Mouse (Mus musculus) MEL (cell line): ENCODE measurements around the gene Cacna1c. TPM values are rescaled to one million over a fixed set of nuclear protein-coding genes. Genes with fewer than 3 reads are reported as not detected.

Experiments
- DNase-seq: peaks from one replicate; pipeline ENCODE4 v3.0.0; 2011; ENCODE audit warnings: low read depth, low spot score
- H3K27ac ChIP-seq: 2 replicates; pipeline ENCODE4 v1.5.1; 2012; ENCODE audit warnings: low read depth, mild to moderate bottlenecking, control low read depth, low read length, moderate library complexity; ENCODE audit not compliant: control insufficient read depth
- H3K27me3 ChIP-seq, 2 experiments: fragments of 150-350 bp in 1 of 2; sonication (generic) in 1 of 2; 2 replicates each; pipeline ENCODE4 v1.6.1; 2012; ENCODE audit warnings: low read length in 2 of 2, mild to moderate bottlenecking in 2 of 2, improper control_type of control experiment in 1 of 2, moderate library complexity in 1 of 2; ENCODE audit not compliant: insufficient read depth in 2 of 2, control insufficient read depth in 1 of 2
- H3K36me3 ChIP-seq, 2 experiments: 2 replicates each; pipeline ENCODE4 v1.6.1; 2012 to 2014; ENCODE audit warnings: low read length in 2 of 2, improper control_type of control experiment in 1 of 2, inconsistent platforms in 1 of 2, mild to moderate bottlenecking in 1 of 2; ENCODE audit not compliant: insufficient read depth in 2 of 2, control insufficient read depth in 1 of 2
- H3K4me1 ChIP-seq, 2 experiments: fragments of 150-350 bp in 1 of 2; sonication (generic) in 1 of 2; 2 replicates each; pipeline ENCODE4 v1.6.1; 2012; ENCODE audit warnings: low read length in 2 of 2, improper control_type of control experiment in 1 of 2, mild to moderate bottlenecking in 1 of 2; ENCODE audit not compliant: insufficient read depth in 2 of 2, control insufficient read depth in 1 of 2
- H3K4me3 ChIP-seq, 2 experiments: fragments of 150-350 bp in 1 of 2; sonication (generic) in 1 of 2; 2 replicates each; pipeline ENCODE4 v1.5.1; 2012; ENCODE audit warnings: low read depth in 2 of 2, low read length in 2 of 2, mild to moderate bottlenecking in 2 of 2, moderate library complexity in 2 of 2, control low read depth in 1 of 2, improper control_type of control experiment in 1 of 2; ENCODE audit not compliant: control insufficient read depth in 1 of 2, insufficient read depth in 1 of 2
- H3K79me2 ChIP-seq: 2 replicates; pipeline ENCODE4 v1.6.1; 2012; ENCODE audit warnings: mild to moderate bottlenecking, low read length, moderate library complexity; ENCODE audit not compliant: control insufficient read depth, poor library complexity, insufficient read depth
- H3K9ac ChIP-seq: 2 replicates; pipeline ENCODE4 v1.6.1; 2012; ENCODE audit warnings: low read depth, mild to moderate bottlenecking, control low read depth, low read length, moderate library complexity; ENCODE audit not compliant: control insufficient read depth, poor library complexity, severe bottlenecking
- H3K9me3 ChIP-seq: fragments of 150-350 bp; sonication (generic); replicated peaks from 2 replicates; pipeline ENCODE4 v1.6.1; 2012; ENCODE audit warnings: mild to moderate bottlenecking, low read length, improper control_type of control experiment, moderate library complexity; ENCODE audit not compliant: insufficient read depth
- BHLHE40 ChIP-seq: IDR thresholded peaks from 2 replicates; pipeline ENCODE4 v1.6.1; 2012; ENCODE audit warnings: low read depth, mild to moderate bottlenecking, inconsistent platforms, low read length, improper control_type of control experiment, borderline replicate concordance
- CHD2 ChIP-seq: IDR thresholded peaks from 2 replicates; pipeline ENCODE4 v1.6.1; 2011; ENCODE audit warnings: low read length, improper control_type of control experiment
- CTCF ChIP-seq, 3 experiments: IDR thresholded peaks in 2 of 3; conservative IDR thresholded peaks in 1 of 3; 2 replicates each; pipeline ENCODE4 v1.5.1; 2011 to 2012; ENCODE audit warnings: low read length in 3 of 3, low read depth in 2 of 3, mild to moderate bottlenecking in 2 of 3, improper control_type of control experiment in 1 of 3, inconsistent platforms in 1 of 3, mixed read lengths in 1 of 3, moderate library complexity in 1 of 3; ENCODE audit not compliant: control insufficient read depth in 1 of 3, insufficient read depth in 1 of 3, poor library complexity in 1 of 3, severe bottlenecking in 1 of 3
- E2F4 ChIP-seq: IDR thresholded peaks from 2 replicates; pipeline ENCODE4 v1.6.1; 2011; ENCODE audit warnings: low read depth, low read length, improper control_type of control experiment, borderline replicate concordance
- ETS1 ChIP-seq: IDR thresholded peaks from 2 replicates; pipeline ENCODE4 v1.6.1; 2012; ENCODE audit warnings: low read depth, mild to moderate bottlenecking, inconsistent platforms, low read length, improper control_type of control experiment, moderate library complexity
- GATA1 ChIP-seq: IDR thresholded peaks from 2 replicates; pipeline ENCODE4 v1.6.1; 2011; ENCODE audit warnings: low read depth, low read length, improper control_type of control experiment
- MAFK ChIP-seq: IDR thresholded peaks from 2 replicates; pipeline ENCODE4 v1.6.1; 2011; ENCODE audit warnings: low read depth, mild to moderate bottlenecking, low read length, improper control_type of control experiment, borderline replicate concordance
- MXI1 ChIP-seq: IDR thresholded peaks from 2 replicates; pipeline ENCODE4 v1.6.1; 2011; ENCODE audit warnings: mild to moderate bottlenecking, low read depth, low read length, improper control_type of control experiment
- MYC ChIP-seq: IDR thresholded peaks from 2 replicates; pipeline ENCODE4 v1.6.1; 2011; ENCODE audit warnings: low read depth, mild to moderate bottlenecking, low read length, improper control_type of control experiment, moderate library complexity
- NELFE ChIP-seq: IDR thresholded peaks from 2 replicates; pipeline ENCODE4 v1.6.1; 2011; ENCODE audit warnings: low read depth, low read length, improper control_type of control experiment
- NRF1 ChIP-seq: IDR thresholded peaks from 2 replicates; pipeline ENCODE4 v1.6.1; 2014; ENCODE audit warnings: low read depth, mild to moderate bottlenecking, inconsistent platforms, low read length, improper control_type of control experiment, moderate library complexity; ENCODE audit not compliant: poor library complexity, insufficient read depth, severe bottlenecking
- POLR2A ChIP-seq, 2 experiments: IDR thresholded peaks; 2 replicates each; pipeline ENCODE4 v1.6.1; 2011 to 2012; ENCODE audit warnings: low read length in 2 of 2, mild to moderate bottlenecking in 2 of 2, control low read depth in 1 of 2, improper control_type of control experiment in 1 of 2, low read depth in 1 of 2, moderate library complexity in 1 of 2; ENCODE audit not compliant: control insufficient read depth in 1 of 2, insufficient read depth in 1 of 2, poor library complexity in 1 of 2
- RAD21 ChIP-seq: IDR thresholded peaks from 2 replicates; pipeline ENCODE4 v1.6.1; 2011; ENCODE audit warnings: mild to moderate bottlenecking, low read depth, low read length, improper control_type of control experiment
- RCOR1 ChIP-seq: IDR thresholded peaks from 2 replicates; pipeline ENCODE4 v1.6.1; 2012; ENCODE audit warnings: low read depth, mild to moderate bottlenecking, inconsistent platforms, low read length, improper control_type of control experiment
- SIN3A ChIP-seq: IDR thresholded peaks from 2 replicates; pipeline ENCODE4 v1.6.1; 2012; ENCODE audit warnings: low read length, improper control_type of control experiment, inconsistent platforms
- TBP ChIP-seq: IDR thresholded peaks from 2 replicates; pipeline ENCODE4 v1.8.0; 2011; ENCODE audit warnings: low read depth, low read length, improper control_type of control experiment
- TCF12 ChIP-seq: IDR thresholded peaks from 2 replicates; pipeline ENCODE4 v1.6.1; 2014; ENCODE audit warnings: low read depth, mild to moderate bottlenecking, inconsistent platforms, low read length, improper control_type of control experiment, moderate library complexity
- UBTF ChIP-seq: IDR thresholded peaks from 2 replicates; pipeline ENCODE4 v1.6.1; 2012; ENCODE audit warnings: low read depth, mild to moderate bottlenecking, inconsistent platforms, low read length, improper control_type of control experiment, moderate library complexity, borderline replicate concordance; ENCODE audit not compliant: insufficient read depth
- USF1 ChIP-seq: IDR thresholded peaks from 2 replicates; pipeline ENCODE4 v1.6.1; 2014; ENCODE audit warnings: low read depth, mild to moderate bottlenecking, inconsistent platforms, low read length, improper control_type of control experiment, moderate library complexity
- ZMIZ1 ChIP-seq: IDR thresholded peaks from 2 replicates; pipeline ENCODE4 v1.6.1; 2012; ENCODE audit warnings: low read depth, mild to moderate bottlenecking, inconsistent platforms, low read length, improper control_type of control experiment, moderate library complexity
- ZNF384 ChIP-seq: IDR thresholded peaks from 2 replicates; pipeline ENCODE4 v1.6.1; 2012; ENCODE audit warnings: low read depth, mild to moderate bottlenecking, inconsistent platforms, low read length, improper control_type of control experiment
- polyA plus RNA-seq, 2 experiments: library from polyadenylated mRNA; stranded (reverse) in 1 of 2; unstranded in 1 of 2; fragments of >175 nt in 1 of 2; fragments of >200 nt in 1 of 2; gene quantifications; 2 replicates each; pipeline versions ENCODE4 v1.2.1 to v1.2.4; 2012; ENCODE audit warnings: low replicate concordance in 2 of 2, low read depth in 1 of 2; ENCODE audit not compliant: insufficient read length in 2 of 2, insufficient read depth in 1 of 2, missing spikeins in 1 of 2
- total RNA-seq: library from RNA; depleted of rRNA; stranded (reverse); fragments of 300-350 nt; gene quantifications from 2 replicates; pipeline ENCODE4 v1.2.3, GENCODE M21; 2012

The Cacna1c gene
- total and polyA plus RNA-seq, 3 experiments = 3.4 to 4.4 TPM; not detected in 1

DNA sequence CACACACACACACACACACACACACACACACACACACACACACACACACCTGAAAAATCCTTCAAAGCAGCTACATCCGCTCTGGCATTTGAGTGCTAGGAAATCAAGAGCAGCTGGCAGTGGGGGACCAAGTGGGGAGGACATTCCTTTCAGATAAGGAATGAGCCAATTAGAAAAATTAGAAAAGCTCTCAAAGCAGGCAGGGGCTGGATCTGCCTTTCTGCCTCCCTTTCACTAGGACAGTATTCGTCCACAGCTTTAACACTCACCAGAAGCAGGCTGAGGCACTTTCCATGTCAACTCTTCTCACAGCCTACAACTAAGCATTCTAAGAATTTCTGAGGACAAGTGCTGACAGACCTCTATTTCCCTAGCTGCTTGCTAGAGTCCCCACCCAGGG is 194.8 kb downstream of the Cacna1c start:
- Histone ChIP-seq H3K4me3 (no peak overlapping the region), H3K79me2 (no peaks in the 10 kb centered on the region), H3K27ac (no peak overlapping the region), H3K4me1 (no peaks in the 10 kb centered on the region; a peak in 1 of 4 replicates), H3K9ac (no peak overlapping the region), H3K27me3 (peaks cover 6% of the 10 kb centered on the region in 2 experiments), H3K36me3 (no peaks in the 10 kb centered on the region), H3K9me3 (no peaks in the 10 kb centered on the region)
- no peak for TF ChIP-seq SIN3A
- TF ChIP-seq ZNF384 = no peak
- no peak for TF ChIP-seq TBP
- no peak for TF ChIP-seq ZMIZ1
- TF ChIP-seq BHLHE40 = no peak
- TF ChIP-seq CHD2 = no peak
- DNase-seq = no peak

- no peak for DNase-seq
- TF ChIP-seq E2F4 (no peak), ZMIZ1 (no peak), RAD21 (no peak), BHLHE40 (no peak), TCF12 (no peak), RCOR1 (no peak), POLR2A (IDR thresholded peaks at IDR 0.05; ENCODE audit: control insufficient read depth in 1 of 2, insufficient read depth in 1 of 2, low read depth in 1 of 2, low read length in 2 of 2, poor library complexity in 1 of 2) (no peak)
- peaks cover 6 to 8% of the 10 kb centered on the region in 2 experiments for H3K27me3 ChIP-seq
- H3K36me3 ChIP-seq = no peaks in the 10 kb centered on the region
- no peaks in the 10 kb centered on the region for H3K9me3 ChIP-seq
- no peaks in the 10 kb centered on the region for H3K79me2 ChIP-seq
- no peaks in the 10 kb centered on the region; a peak in 1 of 4 replicates for H3K4me1 ChIP-seq
- H3K9ac ChIP-seq = no peak overlapping the region
- no peak overlapping the region for H3K4me3 ChIP-seq
- H3K27ac ChIP-seq = no peak overlapping the region
Observed at GRCm38 (mm10) chr6:119000255-119000654, 196.0 kb downstream of the Cacna1c start.

DNA sequence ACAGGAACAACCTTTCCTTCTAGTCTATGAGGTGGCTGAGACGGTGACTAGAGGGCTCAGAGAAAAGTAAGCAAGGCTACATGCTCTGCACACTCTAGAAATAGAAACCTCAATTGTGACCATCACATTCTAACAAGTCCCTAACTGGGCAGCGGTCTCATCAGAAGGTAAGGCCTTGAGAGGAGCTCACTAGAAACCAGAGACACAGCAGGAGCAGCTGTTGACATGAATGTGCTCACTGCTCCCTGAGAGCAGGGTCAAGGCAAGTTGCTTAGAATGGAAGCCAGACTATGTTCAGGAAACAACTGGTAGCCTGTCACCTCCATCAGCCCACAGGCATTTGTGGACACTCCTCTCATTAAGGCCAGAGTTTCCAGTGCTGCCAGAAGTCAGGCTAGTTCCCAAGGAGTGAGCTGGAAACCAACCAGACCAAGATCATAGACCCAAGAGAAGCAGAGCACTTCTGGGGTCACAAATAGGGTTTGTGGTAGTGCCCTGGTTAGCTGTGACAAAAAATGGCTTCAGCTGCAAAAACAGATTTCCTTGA is 196.8 kb downstream of the Cacna1c start:
- Histone ChIP-seq H3K9ac (no peak overlapping the region), H3K4me3 (no peak overlapping the region), H3K79me2 (no peaks in the 10 kb centered on the region), H3K27me3 (peaks cover 6 to 7% of the 10 kb centered on the region in 2 experiments), H3K4me1 (no peaks in the 10 kb centered on the region; a peak in 1 of 4 replicates), H3K9me3 (no peaks in the 10 kb centered on the region), H3K36me3 (no peaks in the 10 kb centered on the region), H3K27ac (no peak overlapping the region)
- no peak for DNase-seq
- no peak for TF ChIP-seq CTCF (IDR thresholded peaks at IDR 0.05 in 2 of 3, conservative IDR thresholded peaks at IDR 0.05 in 1 of 3; ENCODE audit: control insufficient read depth in 1 of 3, insufficient read depth in 1 of 3, low read depth in 2 of 3, low read length in 3 of 3, poor library complexity in 1 of 3, severe bottlenecking in 1 of 3)
- TF ChIP-seq GATA1 = no peak
- TF ChIP-seq MXI1 = no peak
- no peak for TF ChIP-seq NELFE
- TF ChIP-seq UBTF = no peak
- TF ChIP-seq MYC = no peak
- no peak for TF ChIP-seq USF1
- TF ChIP-seq E2F4 = no peak
- TF ChIP-seq NRF1 = no peak
- no peak for TF ChIP-seq ETS1
- TF ChIP-seq MAFK = no peak
